Mouse (Mus musculus): ENCODE measurements around the gene Rps24. TPM values are rescaled to one million over a fixed set of nuclear protein-coding genes. Genes with fewer than 3 reads are reported as not detected.

The Rps24 gene
- total and polyA plus RNA-seq, 2 experiments from 2014 or later: 826 to 1,072 TPM

GRCm38 (mm10) chr14:24526440-24526839, 39.5 kb downstream of the Rps24 start:
- Histone ChIP-seq H3K27ac (peak overlapping the region; percentile 32; the same call in 1 of the 2 replicates), H3K4me1 (ENCODE audit: insufficient read depth, low read length) (peaks cover 16% of the 10 kb centered on the region), H3K27me3 (ENCODE audit: insufficient read depth, low read length) (no peaks in the 10 kb centered on the region), H3K4me2 (ENCODE audit: low read depth, low read length) (no peak overlapping the region), H3K9me3 (ENCODE audit: low read length) (no peaks in the 10 kb centered on the region), H3K36me3 (ENCODE audit: insufficient read depth, low read length) (no peaks in the 10 kb centered on the region), H3K9ac (replicated peaks; ENCODE audit: low read length) (no peak overlapping the region), H3K4me3 (ENCODE audit: low read length) (no peak overlapping the region)
- DNase-seq (ENCODE audit: low spot score): no peak
- ATAC-seq: no peak
- WGBS: 43% methylated on average over 10 of the region's 10 CpGs
- TF ChIP-seq CTCF (IDR thresholded peaks at IDR 0.05; ENCODE audit: low read depth): no peak

- Histone ChIP-seq H3K4me3 (ENCODE audit: low read length) (no peak overlapping the region), H3K36me3 (ENCODE audit: insufficient read depth, low read length) (no peaks in the 10 kb centered on the region), H3K9me3 (ENCODE audit: low read length) (no peaks in the 10 kb centered on the region), H3K27ac (no peak overlapping the region), H3K4me1 (ENCODE audit: insufficient read depth, low read length) (peaks cover 16% of the 10 kb centered on the region), H3K9ac (replicated peaks; ENCODE audit: low read length) (no peak overlapping the region), H3K4me2 (ENCODE audit: low read depth, low read length) (no peak overlapping the region), H3K27me3 (ENCODE audit: insufficient read depth, low read length) (no peaks in the 10 kb centered on the region)
- peak; percentile 38 for DNase-seq (ENCODE audit: low spot score)
- TF ChIP-seq CTCF (IDR thresholded peaks at IDR 0.05; ENCODE audit: low read depth): no peak
- WGBS: 5% methylated on average over 6 of the region's 6 CpGs
- peak; percentile 60 for ATAC-seq
These were observed 43.3 kb downstream of the Rps24 start for GRCm38 (mm10) chr14:24530228-24530627.

GRCm38 (mm10) chr14:24534865-24535545, 48.1 kb downstream of the Rps24 start:
- no peak overlapping the region for H3K9ac ChIP-seq (replicated peaks; ENCODE audit: low read length)
- no peak overlapping the region for H3K4me2 ChIP-seq (ENCODE audit: low read depth, low read length)
- no peak overlapping the region for H3K4me3 ChIP-seq (ENCODE audit: low read length)
- WGBS: 31% methylated on average over 9 of the region's 9 CpGs
- peak; percentile 79 for DNase-seq (ENCODE audit: low spot score)
- H3K9me3 ChIP-seq (ENCODE audit: low read length): no peaks in the 10 kb centered on the region
- 0 out of 2 replicates have a peak overlapping the region, but pooled peaks have one; percentile 27 for H3K27ac ChIP-seq
- ATAC-seq: peak; percentile 55; the same call in 1 of the 2 replicates
- no peak for TF ChIP-seq CTCF (IDR thresholded peaks at IDR 0.05; ENCODE audit: low read depth)
- no peaks in the 10 kb centered on the region for H3K27me3 ChIP-seq (ENCODE audit: insufficient read depth, low read length)
- no peaks in the 10 kb centered on the region for H3K36me3 ChIP-seq (ENCODE audit: insufficient read depth, low read length)
- peaks cover 9% of the 10 kb centered on the region; the same call in 1 of the 2 replicates for H3K4me1 ChIP-seq (ENCODE audit: insufficient read depth, low read length)

GRCm38 (mm10) chr14:24542901-24543300, 56.0 kb downstream of the Rps24 start:
- Histone ChIP-seq H3K4me2 (ENCODE audit: low read depth, low read length) (no peak overlapping the region), H3K9ac (replicated peaks; ENCODE audit: low read length) (no peak overlapping the region), H3K4me1 (ENCODE audit: insufficient read depth, low read length) (no peaks in the 10 kb centered on the region), H3K4me3 (ENCODE audit: low read length) (no peak overlapping the region), H3K36me3 (ENCODE audit: insufficient read depth, low read length) (no peaks in the 10 kb centered on the region), H3K27me3 (ENCODE audit: insufficient read depth, low read length) (no peaks in the 10 kb centered on the region), H3K9me3 (ENCODE audit: low read length) (no peaks in the 10 kb centered on the region), H3K27ac (no peak overlapping the region)
- DNase-seq (ENCODE audit: low spot score) (peak; percentile 31), ATAC-seq (no peak)
- no peak for TF ChIP-seq CTCF (IDR thresholded peaks at IDR 0.05; ENCODE audit: low read depth)
- 36% methylated on average over 4 of the region's 4 CpGs for WGBS

- no peak for ATAC-seq
- no peak overlapping the region for H3K4me2 ChIP-seq (ENCODE audit: low read depth, low read length)
- H3K36me3 ChIP-seq (ENCODE audit: insufficient read depth, low read length): no peaks in the 10 kb centered on the region
- H3K4me1 ChIP-seq (ENCODE audit: insufficient read depth, low read length): no peaks in the 10 kb centered on the region
- peak; percentile 63 for TF ChIP-seq CTCF (IDR thresholded peaks at IDR 0.05; ENCODE audit: low read depth)
- 40% methylated on average over 2 of the region's 2 CpGs for WGBS
- H3K27me3 ChIP-seq (ENCODE audit: insufficient read depth, low read length): no peaks in the 10 kb centered on the region
- no peak overlapping the region for H3K27ac ChIP-seq
- no peak overlapping the region for H3K4me3 ChIP-seq (ENCODE audit: low read length)
- H3K9ac ChIP-seq (replicated peaks; ENCODE audit: low read length): no peak overlapping the region
- H3K9me3 ChIP-seq (ENCODE audit: low read length): no peaks in the 10 kb centered on the region
- DNase-seq (ENCODE audit: low spot score): peak; percentile 62
These were observed 57.1 kb downstream of the Rps24 start for GRCm38 (mm10) chr14:24544057-24544456.

Other genes with a start within 250 kb of the Rps24 start
- gene Dlg5, start 241.2 kb upstream of the Rps24 start, total RNA-seq (2014; rRNA removed): 51.2 and 52.9 TPM in 2 replicates
- gene Dlg5, start 241.2 kb upstream of the Rps24 start, polyA plus RNA-seq (2015; fragmentation: Nextera tagmentation; extraction: Ambion mirVana): 10.9 and 13.4 TPM in 2 replicates
- not detected in 2 replicates for gene E330034G19Rik, start 193.9 kb upstream of the Rps24 start, total RNA-seq (2014; rRNA removed)
- 0.21 TPM in 2 replicates for gene E330034G19Rik, start 193.9 kb upstream of the Rps24 start, polyA plus RNA-seq (2015; fragmentation: Nextera tagmentation; extraction: Ambion mirVana)
- 16.1 and 22.4 TPM in 2 replicates for gene Polr3a, start 67 bp upstream of the Rps24 start, total RNA-seq (2014; rRNA removed)
- 14.0 and 16.0 TPM in 2 replicates for gene Polr3a, start 67 bp upstream of the Rps24 start, polyA plus RNA-seq (2015; fragmentation: Nextera tagmentation; extraction: Ambion mirVana)